Mouse (Mus musculus) Muller cell, postnatal 12 days (primary cell): Measurements from ENCODE around the gene Apom.

Experiments
- DNase-seq: peaks from one replicate; pipeline ENCODE4 v3.0.0-alpha.2; 2015; ENCODE audit errors: inconsistent ontology term

The Apom gene

DNA sequence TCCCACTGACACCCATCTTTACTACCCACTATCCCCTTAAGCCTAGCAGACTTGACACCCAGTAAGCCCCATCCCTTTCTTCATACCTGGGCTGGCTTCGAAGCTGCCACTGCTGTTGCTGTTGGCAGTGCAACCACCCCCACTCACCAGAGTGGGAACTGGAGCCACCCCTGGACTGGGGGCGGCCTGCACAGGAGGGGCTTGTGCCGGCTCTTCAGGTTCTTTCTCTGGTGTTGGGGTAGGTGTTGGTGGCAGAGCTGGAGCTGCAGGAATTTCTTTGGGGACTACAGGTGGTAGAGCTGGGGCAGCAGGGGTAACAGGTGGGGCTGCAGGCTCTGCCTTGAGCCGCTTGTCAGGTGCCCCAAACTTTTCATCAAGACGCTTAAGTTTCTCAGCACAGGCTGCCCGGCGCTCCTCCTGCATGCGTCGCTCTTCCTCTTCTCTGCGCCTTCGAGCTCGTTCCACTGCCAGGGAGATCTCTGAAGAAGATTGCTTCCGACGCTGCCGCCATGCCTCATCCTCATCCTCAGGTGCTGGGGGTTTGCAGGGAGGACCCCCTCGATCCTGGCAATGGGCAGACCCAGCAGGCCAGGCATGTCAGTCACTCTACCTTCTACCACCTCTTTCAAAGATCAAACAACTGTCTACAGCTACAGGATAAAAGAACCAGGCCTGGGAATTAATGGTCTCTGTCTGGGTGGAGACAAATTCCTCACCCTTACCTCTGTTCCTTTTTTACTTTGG lies 27.2 kb upstream of the Apom start:
- DNase-seq = no peak

GRCm38 (mm10) chr17:35157661-35158175 lies 25.9 kb upstream of the Apom start:
- DNase-seq = no peak

- DNase-seq = no peak
Measured at GRCm38 (mm10) chr17:35157254-35157653, 25.4 kb upstream of the Apom start.

DNA sequence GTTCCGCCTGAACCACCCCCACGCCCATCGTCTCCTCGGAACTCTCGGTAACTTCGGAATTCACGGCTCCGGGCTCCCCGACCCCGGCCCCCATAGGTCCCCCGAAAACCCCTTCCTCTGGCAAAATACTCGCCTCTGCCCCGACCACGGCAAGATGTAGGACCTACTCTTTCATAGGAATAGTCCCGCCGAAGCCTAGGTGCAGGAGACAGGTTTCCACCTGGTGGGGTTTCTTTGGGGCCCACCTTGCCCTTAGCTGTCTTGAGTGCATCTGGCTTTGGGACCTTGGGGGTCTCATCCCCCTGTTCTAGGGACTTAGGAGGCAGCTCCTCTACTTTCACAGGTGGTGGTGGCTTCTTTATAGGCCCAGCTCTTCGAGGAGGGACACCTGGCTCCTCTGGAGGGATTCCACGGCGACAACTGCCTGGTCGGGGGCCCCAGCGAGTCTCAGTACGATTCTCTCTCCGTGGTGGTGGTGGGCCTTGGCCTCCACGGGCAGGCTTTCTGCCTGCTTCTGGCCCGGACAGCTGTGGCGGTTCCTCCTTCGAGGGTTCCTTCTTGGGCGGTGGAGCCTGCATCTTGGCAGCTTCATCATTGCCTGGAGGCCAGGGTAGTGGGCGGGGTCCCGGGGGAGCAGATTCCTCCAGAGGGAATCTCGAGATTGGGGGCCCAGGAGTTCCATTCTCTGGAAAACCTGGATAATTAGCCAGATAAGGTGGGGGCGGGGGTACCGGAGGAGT lies 24.8 kb upstream of the Apom start:
- DNase-seq = no peak

DNA sequence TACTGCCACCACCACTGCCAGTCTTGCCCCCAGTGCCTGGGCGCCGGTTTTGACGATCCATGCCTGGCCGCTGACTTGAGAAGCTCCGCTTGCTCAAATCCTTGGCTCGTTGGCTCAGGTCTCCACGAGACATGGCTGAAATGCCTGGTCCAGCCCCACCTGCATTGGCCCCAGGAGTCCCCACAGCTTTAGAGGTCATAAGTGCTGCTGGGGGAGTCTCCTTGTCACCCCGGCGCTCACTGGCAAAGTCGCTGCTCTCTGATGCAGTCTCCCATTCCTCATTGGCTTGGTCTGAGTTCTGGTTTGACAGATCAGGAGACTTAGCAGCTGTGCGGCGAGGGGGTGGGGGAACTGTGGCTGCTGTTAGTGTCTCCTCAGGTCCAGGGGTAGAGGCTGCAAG lies 23.6 kb upstream of the Apom start:
- DNase-seq = no peak

DNA sequence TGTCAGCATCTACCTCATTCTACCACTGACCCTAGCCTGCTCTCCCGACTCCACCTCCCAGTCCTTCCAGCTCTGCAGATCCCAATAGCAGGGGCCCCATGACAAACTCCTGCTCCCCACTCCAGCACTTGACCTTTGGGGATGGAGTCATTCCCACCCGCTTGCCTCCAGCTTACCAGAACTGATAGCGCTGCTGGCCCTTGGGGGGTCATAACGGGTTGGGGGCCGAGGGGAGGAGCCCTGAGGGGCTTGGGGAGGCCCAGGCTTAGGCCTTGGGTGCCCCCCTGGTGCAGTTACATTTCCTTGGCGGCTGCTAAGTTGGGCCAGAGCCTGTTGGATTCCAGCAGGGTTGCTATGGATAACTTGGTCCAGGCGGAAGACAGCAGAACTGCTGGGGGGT lies 22.8 kb upstream of the Apom start:
- no peak for DNase-seq

DNA sequence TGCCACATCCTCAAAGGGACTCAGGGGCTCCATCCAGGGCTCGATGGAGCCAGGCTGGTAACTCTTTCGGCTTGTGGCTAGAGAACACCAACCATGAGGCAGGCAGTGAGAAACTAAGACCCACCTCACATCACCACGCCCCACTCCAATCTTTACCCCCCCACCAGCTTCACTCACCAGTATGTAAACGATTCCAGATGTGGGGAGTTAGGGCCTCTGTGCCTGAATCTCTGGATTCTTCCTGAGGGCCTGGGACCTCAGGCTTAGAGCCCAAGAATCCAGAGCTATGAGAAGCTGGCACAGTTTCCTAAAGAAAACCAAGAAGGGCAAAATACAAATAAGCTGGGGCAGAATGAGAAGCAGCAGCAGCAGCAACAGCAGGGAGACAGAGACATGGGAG lies 22.1 kb upstream of the Apom start:
- DNase-seq = no peak

GRCm38 (mm10) chr17:35153077-35153476 lies 21.2 kb upstream of the Apom start:
- DNase-seq = no peak

DNA sequence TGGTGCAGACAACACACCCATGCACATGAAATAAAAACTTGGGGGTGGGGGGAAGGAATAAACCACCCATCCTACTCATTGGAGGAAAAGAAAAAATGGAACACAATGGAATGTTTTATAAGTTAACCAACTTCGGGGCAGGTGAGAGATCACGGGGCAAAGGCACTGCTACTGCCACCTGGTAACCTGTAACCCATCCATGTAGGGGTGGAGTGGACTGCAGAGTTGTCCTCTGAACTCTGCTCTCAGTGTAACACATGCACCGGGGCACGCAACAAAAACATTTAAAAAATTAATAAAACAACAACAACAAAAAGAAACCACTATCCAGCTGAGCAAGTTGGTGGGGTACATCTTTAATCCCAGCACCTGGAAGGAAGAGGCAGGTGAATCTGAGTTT lies 20.3 kb upstream of the Apom start:
- DNase-seq = no peak

GRCm38 (mm10) chr17:35147922-35148639 lies 16.2 kb upstream of the Apom start:
- no peak for DNase-seq

- no peak for DNase-seq
Measured at GRCm38 (mm10) chr17:35147348-35147747, 15.5 kb upstream of the Apom start.

DNA sequence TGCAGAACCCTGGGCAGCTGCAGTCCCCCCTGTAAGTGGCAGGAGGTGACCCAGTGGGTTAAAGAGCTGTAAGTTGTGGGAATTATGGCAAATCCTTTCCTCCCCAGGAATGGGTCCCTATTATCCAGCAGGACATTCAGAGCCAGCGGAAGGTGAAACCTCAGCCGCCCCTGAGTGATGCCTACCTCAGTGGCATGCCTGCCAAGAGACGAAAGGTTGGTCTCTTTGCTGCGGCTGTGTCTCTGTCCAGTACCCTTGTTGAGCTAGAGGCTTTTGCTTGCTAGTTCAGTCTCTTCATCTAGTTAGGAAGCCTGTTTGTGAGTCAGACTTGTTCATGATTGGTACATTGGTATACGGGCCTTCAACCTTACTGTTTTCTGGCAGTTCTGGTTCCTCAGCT lies 14.3 kb upstream of the Apom start:
- no peak for DNase-seq

DNA sequence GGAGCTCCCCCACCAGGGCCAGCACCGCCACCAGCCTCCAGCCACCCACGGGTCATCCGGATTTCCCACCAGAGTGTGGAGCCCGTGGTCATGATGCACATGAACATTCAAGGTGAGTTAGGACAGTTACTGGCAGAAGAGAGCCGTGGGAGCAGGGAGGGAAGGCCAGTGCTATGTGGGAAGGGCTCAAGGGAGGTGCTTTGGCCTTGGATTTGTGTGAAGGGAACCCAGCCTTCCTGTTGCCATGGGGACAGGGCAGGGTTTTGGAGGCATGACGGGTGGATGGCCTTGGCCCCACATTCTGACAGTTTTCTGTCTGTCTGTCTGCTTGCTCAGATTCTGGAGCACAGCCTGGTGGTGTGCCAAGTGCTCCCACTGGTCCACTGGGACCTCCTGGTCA lies 10.1 kb upstream of the Apom start:
- DNase-seq = no peak

GRCm38 (mm10) chr17:35140490-35140996 lies 8.7 kb upstream of the Apom start:
- no peak for DNase-seq

DNA sequence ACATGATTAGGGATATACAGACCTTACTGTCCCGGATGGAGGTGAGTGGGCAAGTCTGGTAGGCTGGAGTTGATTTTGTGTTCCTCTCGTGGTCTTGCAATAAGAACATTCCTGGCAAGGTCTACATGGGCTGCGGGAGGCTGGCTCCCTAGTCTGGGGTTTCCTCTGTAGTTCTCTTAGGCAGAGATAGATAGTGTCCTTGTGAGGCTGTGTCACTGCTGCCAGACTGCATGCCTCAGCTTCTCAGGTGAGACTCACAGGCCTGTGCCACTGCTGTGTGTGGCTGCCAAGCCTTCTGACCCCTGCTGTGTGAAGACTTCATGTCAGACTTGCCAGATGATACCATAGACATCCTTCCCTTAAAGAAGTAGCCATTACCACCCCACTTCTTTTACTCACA lies 7.4 kb upstream of the Apom start:
- no peak for DNase-seq

DNA sequence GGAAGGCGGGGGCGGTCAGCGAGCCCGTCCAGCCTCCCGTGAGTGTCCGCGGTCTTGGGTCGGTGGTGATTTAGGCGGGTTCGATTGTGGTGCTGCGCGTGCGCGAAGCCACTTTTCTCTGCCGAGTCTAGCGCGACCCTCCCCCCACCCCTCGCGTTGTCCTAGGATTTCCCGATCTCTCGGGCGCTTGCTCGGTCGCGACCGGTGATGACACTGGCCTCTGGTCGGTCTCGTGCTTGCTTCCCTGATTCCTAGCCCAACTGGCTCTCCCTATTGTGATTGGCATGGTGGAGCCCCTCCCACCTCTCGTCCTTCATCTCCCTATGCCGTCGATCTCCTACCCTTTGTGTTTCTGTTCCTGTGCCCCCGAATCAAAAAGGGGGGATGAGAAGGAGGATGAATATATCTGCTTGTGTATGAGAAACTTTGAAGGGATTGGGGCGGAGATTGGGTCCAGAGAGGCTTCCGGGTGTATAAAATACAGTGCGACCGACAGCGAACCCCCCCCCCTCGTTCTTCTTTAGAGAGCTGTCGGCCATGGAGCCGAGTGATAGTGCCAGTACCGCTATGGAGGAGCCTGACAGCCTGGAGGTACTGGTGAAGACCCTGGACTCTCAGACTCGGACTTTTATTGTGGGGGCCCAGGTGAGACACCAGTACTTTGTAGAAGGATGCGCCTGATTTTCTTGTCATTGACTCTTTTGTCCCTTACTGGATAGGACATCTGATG lies 3.9 kb upstream of the Apom start:
- no peak for DNase-seq

- peak; percentile 99 for DNase-seq
Measured at GRCm38 (mm10) chr17:35134801-35135590, 3.1 kb upstream of the Apom start, which contains the start of gene Bag6. Bag6 (plus strand) TSS chr17:35135178.

DNA sequence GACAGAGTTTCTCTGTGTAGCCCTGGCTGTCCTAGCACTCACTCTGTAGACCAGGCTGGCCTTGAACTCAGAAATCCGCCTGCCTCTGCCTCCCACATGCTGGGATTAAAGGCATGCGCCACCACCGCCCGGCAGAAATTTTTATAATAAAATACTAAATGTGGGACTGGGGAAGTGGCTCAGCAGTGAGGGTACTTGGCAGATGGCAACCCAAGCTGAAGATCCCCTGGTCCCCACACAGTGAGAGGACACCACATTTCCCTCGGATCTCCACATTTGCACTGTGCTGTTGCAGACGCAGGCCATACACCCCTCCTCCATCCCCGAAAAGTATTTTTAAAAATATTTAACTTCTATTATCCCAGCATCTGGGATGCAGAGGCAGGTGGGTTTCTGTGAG lies 1.7 kb upstream of the Apom start:
- no peak for DNase-seq

DNA sequence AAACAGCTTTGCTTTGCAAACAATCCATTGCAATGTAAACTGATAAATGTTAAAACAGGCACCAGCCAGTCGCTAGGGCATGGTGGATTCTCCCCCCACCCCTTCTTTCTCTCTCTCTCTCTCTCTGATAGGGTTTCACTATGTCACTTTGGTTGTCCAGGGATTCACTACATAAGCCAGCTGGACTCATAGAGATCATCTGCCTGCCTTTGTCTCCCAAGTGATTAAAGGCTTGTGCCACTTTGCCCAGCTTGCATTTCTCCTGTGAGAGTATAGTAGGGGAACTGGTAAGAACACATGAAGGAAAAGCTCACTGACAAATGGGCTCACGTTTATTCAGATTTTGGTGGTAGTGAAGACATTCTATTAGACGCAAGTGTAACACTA lies 317 bp upstream of the Apom start:
- no peak for DNase-seq

GRCm38 (mm10) chr17:35131038-35131437 lies 812 bp downstream of the Apom start:
- DNase-seq = no peak

GRCm38 (mm10) chr17:35128996-35129395 lies 2.9 kb downstream of the Apom start:
- DNase-seq = no peak
